Mouse (Mus musculus) heart, embryonic 14.5 days (tissue): ENCODE data around the gene Thsd7a. TPM values are rescaled to one million over a fixed set of nuclear protein-coding genes. Genes with fewer than 3 reads are reported as not detected.

Source experiments
- ATAC-seq: fragments of 200-750 bp; cut with Nextera tagmentation; 2 replicates; pipeline ENCODE4 v1.8.0; 2017; ENCODE audit warnings: low read depth, moderate TSS enrichment; ENCODE audit not compliant: insufficient number of reproducible peaks, insufficient read depth, low FRiP score
- H3K27ac ChIP-seq, 2 experiments: fragments of 200-500 bp in 1 of 2; fragments of 300-500 bp in 1 of 2; sonication (generic) in 1 of 2; replicated peaks in 1 of 2; 2 replicates each; pipeline ENCODE4 v1.5.1; 2012 to 2014; ENCODE audit warnings: low read depth in 2 of 2, low read length in 2 of 2, control low read depth in 1 of 2, mild to moderate bottlenecking in 1 of 2, mixed read lengths in 1 of 2; ENCODE audit not compliant: control insufficient read depth in 1 of 2, insufficient read depth in 1 of 2
- H3K27me3 ChIP-seq: fragments of 300-500 bp; sonication (generic); 2 replicates; pipeline ENCODE4 v1.6.1; 2014; ENCODE audit warnings: mild to moderate bottlenecking, low read length, control low read depth; ENCODE audit not compliant: control insufficient read depth, insufficient read depth
- H3K36me3 ChIP-seq: fragments of 300-500 bp; sonication (generic); 2 replicates; pipeline ENCODE4 v1.6.1; 2014; ENCODE audit warnings: mild to moderate bottlenecking, control low read depth, low read length, mixed read lengths; ENCODE audit not compliant: control insufficient read depth, insufficient read depth
- H3K4me1 ChIP-seq, 2 experiments: fragments of 200-500 bp in 1 of 2; fragments of 300-500 bp in 1 of 2; sonication (generic) in 1 of 2; 2 replicates each; pipeline ENCODE4 v1.6.1; 2012 to 2014; ENCODE audit warnings: low read length in 2 of 2, control low read depth in 1 of 2, mixed read lengths in 1 of 2; ENCODE audit not compliant: control insufficient read depth in 2 of 2, insufficient read depth in 2 of 2
- H3K4me2 ChIP-seq: fragments of 300-500 bp; sonication (generic); 2 replicates; pipeline ENCODE4 v1.6.1; 2014; ENCODE audit warnings: mild to moderate bottlenecking, low read length
- H3K4me3 ChIP-seq, 2 experiments: fragments of 200-500 bp in 1 of 2; fragments of 300-500 bp in 1 of 2; sonication (generic) in 1 of 2; 2 replicates each; pipeline ENCODE4 v1.5.1; 2012 to 2014; ENCODE audit warnings: low read length in 2 of 2, mild to moderate bottlenecking in 2 of 2, control low read depth in 1 of 2, low read depth in 1 of 2, moderate library complexity in 1 of 2; ENCODE audit not compliant: control insufficient read depth in 1 of 2, insufficient read depth in 1 of 2
- H3K9ac ChIP-seq: fragments of 300-500 bp; sonication (generic); 2 replicates; pipeline ENCODE4 v1.6.1; 2014; ENCODE audit warnings: mild to moderate bottlenecking, low read length
- H3K9me3 ChIP-seq: fragments of 300-500 bp; sonication (generic); 2 replicates; pipeline ENCODE4 v1.6.1; 2016; ENCODE audit warnings: low read length, control low read depth; ENCODE audit not compliant: control insufficient read depth
- WGBS: fragments of 180-500 bp; shearing (Covaris S2); extraction: QIAGEN DNeasy Blood & Tissue Kit; methylation state at CpG from one replicate; pipeline ENCODE4 v1.1.7; 2014; 5-methylcytosine and 5-hydroxymethylcytosine counted together
- polyA plus RNA-seq: library from polyadenylated mRNA; unstranded; fragments of >200 nt; fragmentation: Nextera tagmentation; extraction: Ambion mirVana; gene quantifications from 2 replicates; pipeline ENCODE4 v1.2.1, GENCODE M21; 2014

Thsd7a gene
- polyA plus RNA-seq, 1 experiment from 2014 or later: 3.8 TPM

DNA sequence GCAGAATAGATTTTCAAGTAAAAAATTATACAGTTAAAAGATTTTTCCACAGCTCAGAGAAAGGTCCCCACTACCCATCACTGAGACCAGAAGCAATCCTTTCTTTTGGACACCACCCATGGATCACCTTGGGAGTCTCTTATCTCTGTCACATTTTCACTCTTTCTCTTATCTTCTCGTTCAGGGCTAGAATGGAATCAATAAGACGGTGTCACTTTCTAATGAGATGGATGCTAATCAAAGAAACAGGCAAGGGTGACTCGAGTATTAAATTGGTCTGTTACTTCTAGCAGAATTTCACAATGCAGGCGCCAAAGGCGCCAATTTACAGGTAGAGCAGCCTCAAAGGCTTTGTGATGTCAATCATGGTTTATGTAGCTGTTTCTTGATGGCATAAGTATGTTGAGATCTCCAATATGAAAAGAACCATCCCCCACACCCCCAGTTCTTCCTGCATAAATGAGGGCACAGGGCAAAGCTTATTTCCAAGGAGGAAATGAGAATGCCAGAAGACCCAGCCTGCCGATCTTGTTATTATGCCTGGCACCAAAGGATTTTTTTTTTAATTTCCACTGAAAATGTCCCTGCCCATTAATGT, 173.5 kb downstream of the Thsd7a start:
- H3K9me3 ChIP-seq: no peaks in the 10 kb centered on the region
- no peak overlapping the region for H3K4me2 ChIP-seq
- H3K27me3 ChIP-seq: no peaks in the 10 kb centered on the region
- no peak overlapping the region for H3K9ac ChIP-seq
- H3K4me3 ChIP-seq: no peak overlapping the region
- H3K27ac ChIP-seq: no peak overlapping the region
- ATAC-seq: no peak
- H3K4me1 ChIP-seq: no peaks in the 10 kb centered on the region
- H3K36me3 ChIP-seq: no peaks in the 10 kb centered on the region
- WGBS: 53% methylated on average over 6 of the region's 6 CpGs

GRCm38 (mm10) chr6:12572202-12572601, 177.0 kb downstream of the Thsd7a start:
- no peak overlapping the region for H3K27ac ChIP-seq
- H3K9ac ChIP-seq: no peak overlapping the region
- H3K27me3 ChIP-seq: no peaks in the 10 kb centered on the region
- no peak overlapping the region for H3K4me3 ChIP-seq
- H3K4me1 ChIP-seq: no peaks in the 10 kb centered on the region
- H3K36me3 ChIP-seq: no peaks in the 10 kb centered on the region
- ATAC-seq: no peak
- H3K9me3 ChIP-seq: no peaks in the 10 kb centered on the region
- H3K4me2 ChIP-seq: no peak overlapping the region
- 82% methylated on average over 5 of the region's 5 CpGs for WGBS

DNA sequence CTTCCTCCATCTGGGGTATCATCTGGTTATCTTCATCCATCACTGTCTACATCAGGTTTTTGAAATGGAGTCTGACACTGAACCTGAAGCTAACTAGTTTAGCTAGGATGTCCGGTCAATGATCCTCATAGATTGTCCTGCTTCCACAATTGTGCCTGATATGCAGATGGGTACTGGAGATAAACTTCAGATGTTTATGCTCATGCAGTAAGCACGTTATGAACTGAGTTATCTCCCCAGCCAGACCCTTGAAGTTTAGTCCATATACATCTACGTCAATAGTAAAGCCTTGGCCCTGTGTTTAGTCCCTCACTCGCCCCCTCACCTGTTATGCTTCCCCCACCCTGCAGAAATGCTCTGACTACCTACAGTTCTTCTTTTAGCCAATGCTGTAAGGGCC, 184.1 kb downstream of the Thsd7a start:
- Histone ChIP-seq H3K27me3 (no peaks in the 10 kb centered on the region), H3K27ac (no peak overlapping the region), H3K9me3 (no peaks in the 10 kb centered on the region), H3K4me3 (no peak overlapping the region), H3K36me3 (no peaks in the 10 kb centered on the region), H3K9ac (no peak overlapping the region), H3K4me2 (no peak overlapping the region), H3K4me1 (no peaks in the 10 kb centered on the region)
- WGBS: 78% methylated on average over 4 of the region's 4 CpGs
- no peak for ATAC-seq

GRCm38 (mm10) chr6:12562336-12562735, 186.9 kb downstream of the Thsd7a start:
- H3K4me3 ChIP-seq: no peak overlapping the region
- no peak overlapping the region for H3K27ac ChIP-seq
- H3K9me3 ChIP-seq: no peaks in the 10 kb centered on the region
- H3K4me1 ChIP-seq: no peaks in the 10 kb centered on the region
- ATAC-seq: no peak
- no peak overlapping the region for H3K4me2 ChIP-seq
- no peaks in the 10 kb centered on the region for H3K36me3 ChIP-seq
- 79% methylated on average over 3 of the region's 3 CpGs for WGBS
- H3K9ac ChIP-seq: no peak overlapping the region
- H3K27me3 ChIP-seq: no peaks in the 10 kb centered on the region

DNA sequence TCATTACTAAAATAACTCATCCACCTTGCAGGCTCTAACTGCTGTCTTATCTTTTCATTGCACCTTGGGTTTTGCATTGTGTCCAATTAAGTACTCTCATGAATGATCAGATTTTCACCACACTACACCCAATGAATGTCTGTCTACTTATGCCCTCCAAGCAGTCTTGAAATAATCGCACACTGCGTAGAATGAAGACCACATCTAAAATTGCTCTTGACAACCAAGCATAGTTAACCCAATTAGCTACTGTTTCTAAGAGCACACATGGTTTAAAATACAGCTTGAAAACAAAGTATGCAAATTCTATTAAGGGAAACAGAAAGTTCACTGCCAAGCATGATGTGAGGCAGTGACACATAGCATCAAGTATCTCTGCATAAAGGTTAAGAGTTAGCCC, 188.7 kb downstream of the Thsd7a start:
- no peak overlapping the region for H3K4me3 ChIP-seq
- no peak overlapping the region for H3K4me2 ChIP-seq
- no peaks in the 10 kb centered on the region for H3K9me3 ChIP-seq
- no peak overlapping the region for H3K9ac ChIP-seq
- H3K27ac ChIP-seq: no peak overlapping the region
- 94% methylated on average over 2 of the region's 2 CpGs for WGBS
- ATAC-seq: no peak
- H3K36me3 ChIP-seq: no peaks in the 10 kb centered on the region
- no peaks in the 10 kb centered on the region for H3K27me3 ChIP-seq
- no peaks in the 10 kb centered on the region for H3K4me1 ChIP-seq

- 82% methylated on average over 32 of the region's 32 CpGs for WGBS
- no peak for ATAC-seq
- no peak overlapping the region for H3K4me3 ChIP-seq
- no peak overlapping the region for H3K4me2 ChIP-seq
- H3K36me3 ChIP-seq: no peaks in the 10 kb centered on the region
- H3K9ac ChIP-seq: no peak overlapping the region
- no peaks in the 10 kb centered on the region for H3K4me1 ChIP-seq
- no peaks in the 10 kb centered on the region for H3K27me3 ChIP-seq
- H3K9me3 ChIP-seq: no peaks in the 10 kb centered on the region
- H3K27ac ChIP-seq: no peak overlapping the region
These were observed 193.8 kb downstream of the Thsd7a start for GRCm38 (mm10) chr6:12555114-12556099.

- no peaks in the 10 kb centered on the region for H3K36me3 ChIP-seq
These were observed 198.0 kb downstream of the Thsd7a start for GRCm38 (mm10) chr6:12551176-12551575.

More at GRCm38 (mm10) chr6:12551176-12551575, 198.0 kb downstream of the Thsd7a start:
- WGBS: 74% methylated on average over 3 of the region's 3 CpGs
- H3K27me3 ChIP-seq: no peaks in the 10 kb centered on the region
- H3K4me1 ChIP-seq: no peaks in the 10 kb centered on the region
- no peak overlapping the region for H3K4me2 ChIP-seq
- H3K9me3 ChIP-seq: no peaks in the 10 kb centered on the region
- no peak overlapping the region for H3K27ac ChIP-seq
- H3K4me3 ChIP-seq: no peak overlapping the region
- ATAC-seq: no peak
- no peak overlapping the region for H3K9ac ChIP-seq
